Mouse (Mus musculus): ENCODE measurements around the gene Hmgcs2. TPM values are rescaled to one million over a fixed set of nuclear protein-coding genes. Genes with fewer than 3 reads are reported as not detected.
"Not testable (repeated sequence)": the region's sequence is repeated elsewhere in the genome, so short reads cannot be mapped to it uniquely, and the experiment has no call there.

Gene Hmgcs2
- polyA plus RNA-seq, 1 experiment: 8.8 TPM

- TF ChIP-seq POLR2A (IDR thresholded peaks at IDR 0.05; ENCODE audit: control insufficient read depth, extremely low read depth, insufficient read depth, low read length, poor library complexity) (no peak), CTCF (IDR thresholded peaks at IDR 0.05; ENCODE audit: borderline replicate concordance, control insufficient read depth, extremely low read depth, insufficient read depth, low read length, poor library complexity) (no peak)
- Histone ChIP-seq H3K4me3 (ENCODE audit: control insufficient read depth, insufficient read depth, low read length) (peak overlapping the region; percentile 65), H3K27me3 (ENCODE audit: control insufficient read depth, insufficient read depth, low read length) (no peaks in the 10 kb centered on the region), H3K27ac (ENCODE audit: control insufficient read depth, insufficient read depth, low read length) (no peak overlapping the region), H3K36me3 (ENCODE audit: control insufficient read depth, insufficient read depth, low read length) (no peaks in the 10 kb centered on the region; the same call in 1 of the 2 replicates), H3K4me1 (replicated peaks; ENCODE audit: control insufficient read depth, insufficient read depth, low read length) (peaks cover 42% of the 10 kb centered on the region)
- peak; percentile 58 for DNase-seq
- under 1% methylated on average over 15 of the region's 15 CpGs for WGBS
Measured at GRCm38 (mm10) chr3:98338584-98339041, 58.4 kb downstream of the Hmgcs2 start.

- Histone ChIP-seq H3K27ac (ENCODE audit: control insufficient read depth, insufficient read depth, low read length) (peak overlapping the region; percentile 28; the same call in 1 of the 2 replicates), H3K4me1 (replicated peaks; ENCODE audit: control insufficient read depth, insufficient read depth, low read length) (peaks cover 42% of the 10 kb centered on the region), H3K27me3 (ENCODE audit: control insufficient read depth, insufficient read depth, low read length) (no peaks in the 10 kb centered on the region), H3K36me3 (ENCODE audit: control insufficient read depth, insufficient read depth, low read length) (no peaks in the 10 kb centered on the region; the same call in 1 of the 2 replicates), H3K4me3 (ENCODE audit: control insufficient read depth, insufficient read depth, low read length) (peak overlapping the region; percentile 65)
- whole genome bisulfite sequencing: under 1% methylated on average over 46 of the region's 46 CpGs
- peak; percentile 60 for DNase-seq
- no peak for TF ChIP-seq POLR2A (IDR thresholded peaks at IDR 0.05; ENCODE audit: control insufficient read depth, extremely low read depth, insufficient read depth, low read length, poor library complexity)
- no peak for TF ChIP-seq CTCF (IDR thresholded peaks at IDR 0.05; ENCODE audit: borderline replicate concordance, control insufficient read depth, extremely low read depth, insufficient read depth, low read length, poor library complexity)
Measured at GRCm38 (mm10) chr3:98339097-98339705, 59.0 kb downstream of the Hmgcs2 start.

DNA sequence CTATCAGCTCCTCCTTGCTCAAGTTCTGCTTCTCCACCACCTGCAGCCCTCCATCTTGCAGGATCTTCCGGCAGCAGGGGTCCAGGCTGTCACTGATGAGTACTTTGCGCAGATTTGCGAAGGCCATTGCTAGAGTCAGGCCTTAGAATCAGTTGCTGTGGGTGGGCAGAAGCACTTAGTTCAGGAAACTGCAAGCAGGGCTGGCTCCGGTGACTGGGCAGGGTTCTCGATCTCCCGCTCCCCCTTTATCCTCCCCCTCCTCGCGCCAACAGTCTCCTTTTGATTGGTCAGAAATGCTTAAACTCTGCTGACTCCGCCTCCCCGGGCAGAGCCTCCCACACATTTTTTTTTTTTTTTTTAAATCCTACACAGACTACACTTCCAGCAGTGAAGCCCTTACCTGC, 59.5 kb downstream of the Hmgcs2 start, which contains the start of gene Phgdh:
Phgdh (minus strand) TSS at position 285 of the 404 bp plus-strand sequence.
- peaks cover 42% of the 10 kb centered on the region for H3K4me1 ChIP-seq (replicated peaks; ENCODE audit: control insufficient read depth, insufficient read depth, low read length)
- peak within 1 kb of the TSS; percentile 28; the same call in 1 of the 2 replicates for H3K27ac ChIP-seq (ENCODE audit: control insufficient read depth, insufficient read depth, low read length)
- 1% methylated on average over 10 of the region's 10 CpGs for WGBS
- not testable (repeated sequence) for H3K27me3 ChIP-seq (ENCODE audit: control insufficient read depth, insufficient read depth, low read length); H3K36me3 ChIP-seq (ENCODE audit: control insufficient read depth, insufficient read depth, low read length)
- H3K4me3 ChIP-seq (ENCODE audit: control insufficient read depth, insufficient read depth, low read length): peak within 1 kb of the TSS; percentile 65
- peak; percentile 85 for DNase-seq

- 96% methylated on average over 17 of the region's 17 CpGs for WGBS
- H3K27ac ChIP-seq (ENCODE audit: control insufficient read depth, insufficient read depth, low read length): no peak overlapping the region
- no peaks in the 10 kb centered on the region for H3K27me3 ChIP-seq (ENCODE audit: control insufficient read depth, insufficient read depth, low read length)
- no peak for TF ChIP-seq CTCF (IDR thresholded peaks at IDR 0.05; ENCODE audit: borderline replicate concordance, control insufficient read depth, extremely low read depth, insufficient read depth, low read length, poor library complexity)
- TF ChIP-seq POLR2A (IDR thresholded peaks at IDR 0.05; ENCODE audit: control insufficient read depth, extremely low read depth, insufficient read depth, low read length, poor library complexity): no peak
- no peak overlapping the region for H3K4me3 ChIP-seq (ENCODE audit: control insufficient read depth, insufficient read depth, low read length)
- H3K36me3 ChIP-seq (ENCODE audit: control insufficient read depth, insufficient read depth, low read length): no peaks in the 10 kb centered on the region
- no peak for DNase-seq
- H3K4me1 ChIP-seq (replicated peaks; ENCODE audit: control insufficient read depth, insufficient read depth, low read length): peaks cover 30% of the 10 kb centered on the region
Measured at GRCm38 (mm10) chr3:98340818-98341594, 60.8 kb downstream of the Hmgcs2 start.

DNA sequence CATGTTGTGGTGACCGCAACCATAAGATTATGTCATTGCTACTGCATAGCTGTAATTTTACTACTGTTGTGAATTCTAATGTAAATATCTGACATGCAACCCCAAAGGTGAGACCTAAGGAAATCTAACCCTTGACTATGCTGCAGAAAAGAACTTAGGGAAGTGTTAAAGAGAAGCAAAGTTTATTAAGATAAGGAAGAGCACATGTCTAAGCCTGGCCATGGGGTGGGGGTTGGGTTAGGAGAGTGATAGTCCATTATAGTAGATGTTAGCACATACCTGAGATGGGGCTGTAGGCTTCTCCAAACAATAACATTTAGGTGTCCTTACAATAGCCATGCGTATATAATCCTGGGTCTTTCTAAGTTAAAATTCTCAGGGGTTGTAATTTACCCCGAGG, 63.0 kb downstream of the Hmgcs2 start:
- H3K36me3 ChIP-seq (ENCODE audit: control insufficient read depth, insufficient read depth, low read length): no peaks in the 10 kb centered on the region
- peaks cover 15% of the 10 kb centered on the region for H3K4me1 ChIP-seq (replicated peaks; ENCODE audit: control insufficient read depth, insufficient read depth, low read length)
- no peaks in the 10 kb centered on the region for H3K27me3 ChIP-seq (ENCODE audit: control insufficient read depth, insufficient read depth, low read length)
- WGBS: 100% methylated on average over 3 of the region's 3 CpGs
- H3K4me3 ChIP-seq (ENCODE audit: control insufficient read depth, insufficient read depth, low read length): no peak overlapping the region
- TF ChIP-seq CTCF (IDR thresholded peaks at IDR 0.05; ENCODE audit: borderline replicate concordance, control insufficient read depth, extremely low read depth, insufficient read depth, low read length, poor library complexity) (no peak), POLR2A (IDR thresholded peaks at IDR 0.05; ENCODE audit: control insufficient read depth, extremely low read depth, insufficient read depth, low read length, poor library complexity) (no peak)
- no peak overlapping the region for H3K27ac ChIP-seq (ENCODE audit: control insufficient read depth, insufficient read depth, low read length)
- no peak for DNase-seq

DNA sequence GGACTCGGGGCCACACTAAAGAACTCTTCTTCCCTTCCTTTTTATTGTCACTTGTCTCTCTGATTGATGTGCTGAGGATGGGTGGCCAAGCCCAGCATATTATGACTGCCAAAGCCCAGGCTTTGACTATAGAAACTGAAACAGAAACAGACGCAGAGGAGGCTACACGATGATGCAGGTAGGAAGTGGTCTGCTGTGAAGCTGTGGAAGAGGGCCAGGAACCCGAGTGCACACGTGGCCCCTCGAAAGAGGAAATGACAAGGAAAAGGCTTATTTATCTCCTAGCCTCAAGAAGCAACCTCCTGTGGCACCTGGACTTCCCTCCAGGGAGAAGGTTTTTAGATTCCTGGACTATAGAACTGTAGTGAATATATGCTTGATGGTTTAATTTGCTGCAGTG, 67.9 kb downstream of the Hmgcs2 start:
- Histone ChIP-seq H3K36me3 (ENCODE audit: control insufficient read depth, insufficient read depth, low read length) (no peaks in the 10 kb centered on the region), H3K27ac (ENCODE audit: control insufficient read depth, insufficient read depth, low read length) (peak overlapping the region; percentile 89; the same call in 1 of the 2 replicates), H3K27me3 (ENCODE audit: control insufficient read depth, insufficient read depth, low read length) (no peaks in the 10 kb centered on the region), H3K4me1 (replicated peaks; ENCODE audit: control insufficient read depth, insufficient read depth, low read length) (peaks cover 10% of the 10 kb centered on the region), H3K4me3 (ENCODE audit: control insufficient read depth, insufficient read depth, low read length) (no peak overlapping the region)
- TF ChIP-seq POLR2A (IDR thresholded peaks at IDR 0.05; ENCODE audit: control insufficient read depth, extremely low read depth, insufficient read depth, low read length, poor library complexity) (no peak), CTCF (IDR thresholded peaks at IDR 0.05; ENCODE audit: borderline replicate concordance, control insufficient read depth, extremely low read depth, insufficient read depth, low read length, poor library complexity) (no peak)
- DNase-seq: peak; percentile 45
- WGBS: 2% methylated on average over 6 of the region's 6 CpGs
